Mouse (Mus musculus) kidney, embryonic 14.5 days (tissue): ENCODE data around the gene Hnrnpk. TPM values are rescaled to one million over a fixed set of nuclear protein-coding genes. Genes with fewer than 3 reads are reported as not detected.
"Not testable (repeated sequence)": the region's sequence is repeated elsewhere in the genome, so short reads cannot be mapped to it uniquely, and the experiment has no call there.

Experiments
- ATAC-seq: fragments of 200-750 bp; cut with Nextera tagmentation; 2 replicates; pipeline ENCODE4 v1.8.0; 2017; ENCODE audit warnings: moderate number of reproducible peaks, mild to moderate bottlenecking, moderate TSS enrichment, moderate library complexity; ENCODE audit not compliant: low FRiP score, low TSS enrichment
- H3K27ac ChIP-seq: fragments of 300-500 bp; sonication (generic); 2 replicates; pipeline ENCODE4 v1.5.1; 2014; ENCODE audit warnings: low read depth, mild to moderate bottlenecking, low read length, moderate library complexity, mixed read lengths
- H3K27me3 ChIP-seq: fragments of 300-500 bp; sonication (generic); 2 replicates; pipeline ENCODE4 v1.6.1; 2014; ENCODE audit warnings: mild to moderate bottlenecking, low read length; ENCODE audit not compliant: control insufficient read depth, insufficient read depth
- H3K36me3 ChIP-seq: fragments of 300-500 bp; sonication (generic); 2 replicates; pipeline ENCODE4 v1.6.1; 2014; ENCODE audit warnings: low read length, mixed read lengths; ENCODE audit not compliant: control insufficient read depth, insufficient read depth
- H3K4me1 ChIP-seq: fragments of 300-500 bp; sonication (generic); 2 replicates; pipeline ENCODE4 v1.6.1; 2014; ENCODE audit warnings: low read length, mixed read lengths; ENCODE audit not compliant: control insufficient read depth, insufficient read depth
- H3K4me2 ChIP-seq: fragments of 300-500 bp; sonication (generic); replicated peaks from 2 replicates; pipeline ENCODE4 v1.6.1; 2014; ENCODE audit warnings: low read depth, mild to moderate bottlenecking, low read length
- H3K4me3 ChIP-seq: fragments of 300-500 bp; sonication (generic); 2 replicates; pipeline ENCODE4 v1.5.1; 2014; ENCODE audit warnings: mild to moderate bottlenecking, low read length
- H3K9ac ChIP-seq: fragments of 300-500 bp; sonication (generic); 2 replicates; pipeline ENCODE4 v1.6.1; 2014; ENCODE audit warnings: low read depth, mild to moderate bottlenecking, low read length, moderate library complexity
- H3K9me3 ChIP-seq: fragments of 300-500 bp; sonication (generic); 2 replicates; pipeline ENCODE4 v1.6.1; 2016; ENCODE audit warnings: low read length; ENCODE audit not compliant: control insufficient read depth
- WGBS: fragments of 180-500 bp; shearing (Covaris S2); extraction: QIAGEN DNeasy Blood & Tissue Kit; methylation state at CpG from one replicate; pipeline ENCODE4 v1.1.7; 2014; 5-methylcytosine and 5-hydroxymethylcytosine counted together
- polyA plus RNA-seq: library from polyadenylated mRNA; unstranded; fragments of >200 nt; fragmentation: Nextera tagmentation; extraction: Ambion mirVana; gene quantifications from 2 replicates; pipeline ENCODE4 v1.2.1, GENCODE M21; 2014

The Hnrnpk gene
- polyA plus RNA-seq, 1 experiment from 2014 or later = 1,786 TPM

- ATAC-seq = peak; percentile 50
- H3K9me3 ChIP-seq = no peaks in the 10 kb centered on the region
- peaks cover 28% of the 10 kb centered on the region for H3K36me3 ChIP-seq
- H3K27me3 ChIP-seq = no peaks in the 10 kb centered on the region
- peak overlapping the region; percentile 99 for H3K27ac ChIP-seq
- under 1% methylated on average over 70 of the region's 100 CpGs for WGBS
- H3K4me2 ChIP-seq = peak overlapping the region; percentile 73
- H3K4me1 ChIP-seq = peaks cover 2% of the 10 kb centered on the region; the same call in 1 of the 2 replicates
- peak overlapping the region; percentile 100 for H3K9ac ChIP-seq
- peak overlapping the region; percentile 99 for H3K4me3 ChIP-seq
Measured at GRCm38 (mm10) chr13:58401135-58402002, 1.8 kb downstream of the Hnrnpk start.

GRCm38 (mm10) chr13:58400576-58400975, 2.6 kb downstream of the Hnrnpk start:
- H3K27ac ChIP-seq = no peak overlapping the region
- H3K4me2 ChIP-seq = peak overlapping the region; percentile 73
- H3K27me3 ChIP-seq = no peaks in the 10 kb centered on the region
- H3K36me3 ChIP-seq = peaks cover 36% of the 10 kb centered on the region
- H3K9me3 ChIP-seq = no peaks in the 10 kb centered on the region
- H3K4me1 ChIP-seq = peaks cover 2% of the 10 kb centered on the region; the same call in 1 of the 2 replicates
- WGBS = under 1% methylated on average over 11 of the region's 11 CpGs
- peak overlapping the region; percentile 100 for H3K9ac ChIP-seq
- H3K4me3 ChIP-seq = peak overlapping the region; percentile 99
- no peak for ATAC-seq

DNA sequence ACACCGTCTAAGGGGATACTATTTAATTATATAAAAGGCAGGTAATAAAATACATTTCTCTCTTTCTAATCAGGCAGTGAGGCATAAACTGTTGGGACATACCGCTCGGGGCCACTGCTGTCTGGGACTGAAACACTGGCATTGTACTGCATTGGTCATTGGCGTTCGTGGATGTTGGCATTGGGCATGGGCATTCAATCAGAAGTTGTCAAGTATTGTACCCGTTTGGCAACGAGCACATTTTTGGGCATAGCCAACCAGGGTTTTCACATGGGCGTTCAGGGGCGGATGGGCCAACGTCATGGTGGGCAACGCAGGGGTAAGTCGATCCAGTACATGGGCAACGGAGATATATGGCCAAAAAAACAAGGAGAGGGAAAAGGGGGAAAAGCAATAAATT, 5.5 kb downstream of the Hnrnpk start:
- Histone ChIP-seq H3K9me3 (no peaks in the 10 kb centered on the region), H3K4me3 (no peak overlapping the region), H3K9ac (no peak overlapping the region), H3K36me3 (peaks cover 64% of the 10 kb centered on the region), H3K27ac (no peak overlapping the region), H3K27me3 (no peaks in the 10 kb centered on the region), H3K4me1 (no peaks in the 10 kb centered on the region; the same call in 1 of the 2 replicates), H3K4me2 (no peak overlapping the region)
- WGBS = 84% methylated on average over 13 of the region's 13 CpGs
- no peak for ATAC-seq

GRCm38 (mm10) chr13:58394392-58394791, 8.8 kb downstream of the Hnrnpk start:
- H3K4me3 ChIP-seq, H3K9ac ChIP-seq, H3K9me3 ChIP-seq, H3K4me2 ChIP-seq, H3K27me3 ChIP-seq, H3K4me1 ChIP-seq, H3K27ac ChIP-seq: not testable (repeated sequence)
- 85% methylated on average over 11 of the region's 11 CpGs for WGBS
- peaks cover 81% of the 10 kb centered on the region for H3K36me3 ChIP-seq
- ATAC-seq = 0 out of 2 replicates have a peak, but pooled peaks have one; percentile 25

DNA sequence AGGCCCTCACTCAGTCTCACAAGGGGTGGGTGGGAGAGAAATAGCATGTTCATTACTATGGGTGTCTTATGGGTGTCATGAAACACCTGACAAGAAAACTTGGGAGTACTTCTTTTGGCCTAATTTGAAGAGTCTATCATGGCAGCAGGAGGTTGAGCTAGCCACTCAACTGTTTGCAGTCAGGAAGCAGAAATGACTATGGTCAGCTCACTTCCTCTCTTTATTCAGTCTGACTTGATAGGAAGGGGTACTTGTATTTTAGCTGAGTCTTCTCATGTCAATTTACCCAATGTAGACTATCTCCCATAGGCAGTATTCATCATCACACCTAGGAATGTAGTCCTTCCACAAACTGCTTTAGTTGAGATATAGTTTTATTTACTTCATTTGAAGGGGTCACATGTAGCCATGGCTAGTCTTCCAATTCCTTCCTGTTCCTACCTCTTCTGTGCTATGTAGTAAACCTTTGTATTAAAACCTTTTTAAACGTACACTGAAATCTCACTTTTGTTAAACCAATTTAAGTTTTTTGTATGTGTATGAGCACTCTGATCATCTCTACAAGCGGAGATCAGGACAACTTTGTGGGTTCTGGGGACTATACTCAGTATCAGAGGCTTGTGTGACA, 13.7 kb downstream of the Hnrnpk start:
- no peak overlapping the region for H3K4me3 ChIP-seq
- no peak for ATAC-seq
- no peaks in the 10 kb centered on the region for H3K9me3 ChIP-seq

GRCm38 (mm10) chr13:58388379-58388778, 14.8 kb downstream of the Hnrnpk start:
- ATAC-seq = no peak; the same call in 1 of the 2 replicates
- Histone ChIP-seq H3K36me3 (peaks cover 28% of the 10 kb centered on the region), H3K9ac (no peak overlapping the region), H3K4me1 (peaks cover 10% of the 10 kb centered on the region; the same call in 1 of the 2 replicates), H3K4me3 (no peak overlapping the region), H3K27me3 (no peaks in the 10 kb centered on the region), H3K9me3 (no peaks in the 10 kb centered on the region), H3K4me2 (no peak overlapping the region), H3K27ac (no peak overlapping the region)
- 52% methylated on average over 3 of the region's 3 CpGs for whole genome bisulfite sequencing

More for the DNA sequence above, 13.7 kb downstream of the Hnrnpk start:
- 84% methylated on average over 2 of the region's 2 CpGs for WGBS
- Histone ChIP-seq H3K27me3 (no peaks in the 10 kb centered on the region), H3K9ac (no peak overlapping the region), H3K27ac (no peak overlapping the region), H3K36me3 (peaks cover 39% of the 10 kb centered on the region), H3K4me2 (no peak overlapping the region), H3K4me1 (0 out of 2 replicates have a peak, but pooled peaks cover 5% of the 10 kb centered on the region)

DNA sequence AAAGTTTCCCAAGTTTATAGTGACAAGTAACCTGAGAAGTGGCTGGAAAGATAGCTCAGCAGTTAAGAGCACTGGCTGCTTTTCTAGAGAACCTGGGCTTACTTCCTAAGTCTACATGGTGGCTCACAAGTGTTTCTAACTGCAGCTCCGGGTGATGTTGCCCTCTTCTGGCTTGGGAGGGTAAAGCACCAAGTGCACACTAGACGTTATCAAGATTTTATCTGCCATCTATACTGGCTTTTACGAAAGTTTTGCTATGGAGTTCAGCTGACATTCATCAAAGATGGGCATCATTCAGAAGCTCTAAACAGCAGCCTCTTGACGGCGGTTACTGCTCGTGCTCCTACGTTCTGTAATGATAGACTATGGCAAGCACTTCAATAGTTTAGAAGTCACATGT, 15.2 kb downstream of the Hnrnpk start:
- WGBS = 14% methylated on average over 7 of the region's 7 CpGs
- Histone ChIP-seq H3K36me3 (peaks cover 24% of the 10 kb centered on the region), H3K9ac (no peak overlapping the region), H3K27ac (no peak overlapping the region), H3K27me3 (no peaks in the 10 kb centered on the region), H3K4me1 (peaks cover 10% of the 10 kb centered on the region; the same call in 1 of the 2 replicates), H3K4me2 (no peak overlapping the region), H3K4me3 (no peak overlapping the region), H3K9me3 (no peaks in the 10 kb centered on the region)
- peak; percentile 25; the same call in 1 of the 2 replicates for ATAC-seq

GRCm38 (mm10) chr13:58385547-58385920, 17.6 kb downstream of the Hnrnpk start:
- Histone ChIP-seq H3K27me3 (no peaks in the 10 kb centered on the region), H3K9me3 (peaks cover 11% of the 10 kb centered on the region; the same call in 1 of the 2 replicates), H3K27ac (no peak overlapping the region; the same call in 1 of the 2 replicates), H3K36me3 (peaks cover 23% of the 10 kb centered on the region), H3K4me2 (peak overlapping the region; percentile 96), H3K9ac (peak overlapping the region; percentile 80), H3K4me3 (peak overlapping the region; percentile 80), H3K4me1 (peaks cover 10% of the 10 kb centered on the region; the same call in 1 of the 2 replicates)
- ATAC-seq = no peak
- WGBS = 79% methylated on average over 7 of the region's 7 CpGs
